Mouse (Mus musculus) limb, embryonic 12.5 days (tissue): Measurements from ENCODE around the gene Serinc4. TPM values are rescaled to one million over a fixed set of nuclear protein-coding genes. Genes with fewer than 3 reads are reported as not detected.
A peak's percentile ranks its signal among the peaks of the same experiment; 100 is the strongest.
"Not testable (repeated sequence)": the region's sequence is repeated elsewhere in the genome, so short reads cannot be mapped to it uniquely, and the experiment has no call there.

ENCODE experiments used
- ATAC-seq: fragments of 200-750 bp; cut with Nextera tagmentation; 2 replicates; pipeline ENCODE4 v1.8.0; 2017; ENCODE audit warnings: low read depth, moderate TSS enrichment; ENCODE audit not compliant: insufficient number of reproducible peaks, insufficient read depth, low FRiP score, low TSS enrichment
- H3K27ac ChIP-seq: fragments of 300-500 bp; sonication (generic); 2 replicates; pipeline ENCODE4 v1.5.1; 2016; ENCODE audit warnings: mild to moderate bottlenecking, moderate library complexity
- H3K27me3 ChIP-seq: fragments of 300-500 bp; sonication (generic); 2 replicates; pipeline ENCODE4 v1.6.1; 2016; ENCODE audit warnings: mild to moderate bottlenecking, moderate library complexity
- H3K36me3 ChIP-seq: fragments of 300-500 bp; sonication (generic); 2 replicates; pipeline ENCODE4 v1.6.1; 2016; ENCODE audit warnings: mild to moderate bottlenecking, moderate library complexity
- H3K4me1 ChIP-seq: fragments of 300-500 bp; sonication (generic); replicated peaks from 2 replicates; pipeline ENCODE4 v1.6.1; 2016
- H3K4me2 ChIP-seq: fragments of 300-500 bp; sonication (generic); 2 replicates; pipeline ENCODE4 v1.6.1; 2016; ENCODE audit warnings: mild to moderate bottlenecking, moderate library complexity
- H3K4me3 ChIP-seq: fragments of 300-500 bp; sonication (generic); replicated peaks from 2 replicates; pipeline ENCODE4 v1.5.1; 2016; ENCODE audit warnings: mild to moderate bottlenecking
- H3K9ac ChIP-seq: fragments of 300-500 bp; sonication (generic); replicated peaks from 2 replicates; pipeline ENCODE4 v1.6.1; 2016; ENCODE audit warnings: mild to moderate bottlenecking, moderate library complexity
- H3K9me3 ChIP-seq: fragments of 300-500 bp; sonication (generic); 2 replicates; pipeline ENCODE4 v1.6.1; 2016; ENCODE audit warnings: mild to moderate bottlenecking, moderate library complexity
- WGBS: fragments of 180-500 bp; shearing (Covaris S2); methylation state at CpG from one replicate; pipeline ENCODE4 v1.1.7; 2016; 5-methylcytosine and 5-hydroxymethylcytosine counted together
- polyA plus RNA-seq: library from polyadenylated mRNA; unstranded; fragments of >200 nt; fragmentation: Nextera tagmentation; extraction: Ambion mirVana; gene quantifications from 2 replicates; pipeline ENCODE4 v1.2.1, GENCODE M21; 2016

Gene Serinc4
- polyA plus RNA-seq: 0.14 TPM in 1 of 2 replicates, not detected in the other

DNA sequence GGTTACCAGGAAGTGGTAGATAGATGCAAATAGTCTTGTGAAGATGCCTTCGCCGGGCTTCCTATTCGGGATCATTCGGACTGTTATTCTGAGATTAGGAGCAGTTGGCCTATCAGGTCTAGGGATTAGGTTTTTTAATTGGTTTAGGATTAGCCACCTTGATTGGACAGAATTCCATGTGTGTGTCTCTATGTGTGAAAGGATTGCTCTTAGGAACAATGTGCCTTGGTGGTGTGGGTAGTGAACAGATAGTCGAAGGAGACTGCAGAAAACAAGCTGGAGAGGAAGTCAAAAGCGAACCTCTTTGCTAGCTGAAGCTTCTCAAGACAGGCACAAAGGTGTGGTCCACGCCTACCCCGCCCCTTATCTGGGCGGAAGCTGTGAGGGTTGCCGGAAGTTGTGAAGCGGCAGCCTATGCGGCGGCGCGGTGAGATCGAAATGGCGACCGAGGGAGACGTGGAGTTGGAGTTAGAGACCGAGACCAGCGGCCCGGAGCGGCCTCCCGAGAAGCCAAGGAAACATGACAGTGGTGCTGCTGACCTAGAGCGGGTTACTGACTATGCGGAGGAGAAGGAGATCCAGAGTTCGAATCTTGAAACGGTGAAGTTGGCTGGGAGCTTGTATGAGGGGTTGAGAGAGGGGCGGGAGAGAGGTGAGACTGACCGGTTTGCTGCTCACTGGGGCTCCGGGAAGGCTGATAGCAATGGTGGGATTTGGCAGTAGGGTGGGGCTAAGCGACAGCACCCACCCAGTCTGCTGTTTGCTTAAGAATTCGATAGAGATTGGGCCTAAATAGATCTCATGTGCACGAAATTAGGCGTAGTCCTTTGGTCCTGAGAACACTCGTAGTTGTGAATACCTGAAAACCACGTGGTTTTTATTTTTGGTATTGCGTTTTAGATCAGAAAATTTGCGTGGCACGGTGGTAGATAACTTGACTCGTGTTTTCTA, at the start of gene Serinc4:
TSS of gene Serinc4 (minus strand) at position 90 of the 951 bp plus-strand sequence.
- peak within 1 kb of the TSS; percentile 70 for H3K27ac ChIP-seq
- ATAC-seq: peak; percentile 80
- H3K36me3 ChIP-seq: peaks cover 57% of the 10 kb centered on the region
- H3K4me2 ChIP-seq: peak within 1 kb of the TSS; percentile 70
- 5% methylated on average over 41 of the region's 41 CpGs for WGBS
- no peaks in the 10 kb centered on the region for H3K9me3 ChIP-seq
- H3K27me3 ChIP-seq: no peaks in the 10 kb centered on the region
- H3K4me3 ChIP-seq: peak within 1 kb of the TSS; percentile 73
- peaks cover 14% of the 10 kb centered on the region for H3K4me1 ChIP-seq
- peak within 1 kb of the TSS; percentile 79 for H3K9ac ChIP-seq

DNA sequence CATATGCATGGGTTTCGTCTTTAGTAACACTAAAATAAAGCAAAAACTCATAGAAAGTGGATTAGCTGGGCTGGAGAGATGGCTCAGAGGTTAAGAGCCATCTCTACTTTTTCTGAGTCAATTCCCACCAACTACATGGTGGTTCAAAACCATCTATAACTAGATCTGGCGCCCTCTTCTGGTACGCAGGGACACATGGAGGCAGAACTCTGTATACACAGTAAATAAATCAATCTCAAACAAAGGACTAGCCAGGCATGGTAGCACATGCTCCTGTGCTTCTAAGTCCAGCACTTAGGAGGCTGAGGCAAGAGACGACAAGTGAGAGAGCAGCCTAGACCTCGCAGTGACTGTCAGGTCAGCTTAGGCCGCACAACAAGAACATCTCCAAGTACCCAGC, 45.0 kb upstream of the Serinc4 start:
- not testable (repeated sequence) for H3K4me1 ChIP-seq, H3K27ac ChIP-seq, H3K9me3 ChIP-seq, H3K27me3 ChIP-seq, H3K4me2 ChIP-seq, H3K9ac ChIP-seq, H3K4me3 ChIP-seq, ATAC-seq
- WGBS: 72% methylated on average over 2 of the region's 6 CpGs
- H3K36me3 ChIP-seq: peaks cover 11% of the 10 kb centered on the region; the same call in 1 of the 2 replicates

DNA sequence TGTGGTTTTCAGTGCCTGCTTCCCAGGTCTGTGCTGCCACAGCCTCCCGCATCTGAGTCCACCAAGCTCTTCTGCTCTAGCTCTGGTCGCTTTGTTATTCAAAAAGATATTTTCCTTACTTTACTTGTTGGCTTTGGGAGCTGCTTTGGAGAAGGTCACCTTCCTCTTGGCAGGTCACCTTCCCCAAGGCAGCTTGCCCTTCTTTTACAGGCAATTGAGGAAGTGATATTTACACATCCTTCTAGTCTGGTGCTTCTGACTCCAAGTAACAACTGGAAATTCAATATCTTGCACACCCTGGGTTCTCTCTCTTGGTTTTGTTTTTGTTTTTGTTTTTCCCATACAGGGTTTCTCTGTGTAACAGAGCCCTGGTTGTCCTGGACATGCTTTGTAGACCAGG, 27.8 kb upstream of the Serinc4 start:
- H3K9ac ChIP-seq, ATAC-seq, H3K27ac ChIP-seq, H3K27me3 ChIP-seq, H3K36me3 ChIP-seq, H3K4me2 ChIP-seq, H3K4me3 ChIP-seq, H3K9me3 ChIP-seq, H3K4me1 ChIP-seq: not testable (repeated sequence)
- WGBS: 77% methylated on average over 2 of the region's 2 CpGs

DNA sequence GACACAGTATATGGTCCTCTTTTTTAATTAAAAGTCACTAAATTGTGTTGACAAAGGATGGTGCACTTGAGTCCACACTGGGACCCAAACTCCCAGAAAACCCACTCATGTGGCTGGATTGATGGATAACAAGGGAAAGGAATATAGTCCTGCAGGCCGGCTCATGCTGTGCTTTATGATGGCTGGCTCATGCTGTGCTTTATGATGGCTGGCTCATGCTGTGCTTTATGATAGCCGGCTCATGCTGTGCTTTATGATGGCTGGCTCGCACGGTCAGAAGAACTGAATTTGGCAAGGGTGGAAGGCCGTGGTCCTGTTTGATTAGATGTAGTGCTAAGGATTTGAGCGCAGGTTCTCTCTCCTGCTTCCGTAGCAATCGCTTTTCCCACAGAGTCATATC, 27.0 kb upstream of the Serinc4 start:
- H3K27me3 ChIP-seq: no peaks in the 10 kb centered on the region
- no peak overlapping the region for H3K9ac ChIP-seq

DNA sequence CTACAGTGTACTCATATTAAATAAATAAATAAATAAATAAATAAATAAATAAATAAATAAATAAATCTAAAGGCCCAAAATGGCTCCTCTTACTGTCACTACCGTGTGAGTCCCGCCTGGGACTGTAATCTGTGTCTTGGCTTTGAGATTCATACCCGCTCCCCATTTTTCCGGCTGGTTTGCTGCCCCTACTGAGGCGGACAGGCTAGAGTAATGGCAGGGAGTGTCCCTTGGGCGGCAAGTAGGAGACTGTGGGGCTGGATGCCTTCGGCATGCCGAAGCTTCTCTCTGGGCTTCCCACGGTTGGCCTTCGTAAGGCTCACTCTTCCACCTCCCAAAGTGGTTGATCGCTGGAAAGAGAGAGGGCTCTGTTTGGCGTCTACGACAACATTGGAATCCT, 24.3 kb upstream of the Serinc4 start:
- H3K4me3 ChIP-seq, H3K27me3 ChIP-seq, H3K27ac ChIP-seq, H3K9ac ChIP-seq, H3K36me3 ChIP-seq, ATAC-seq, H3K9me3 ChIP-seq, H3K4me1 ChIP-seq, H3K4me2 ChIP-seq: not testable (repeated sequence)
- WGBS: 83% methylated on average over 13 of the region's 13 CpGs

More for the DNA sequence above, 27.0 kb upstream of the Serinc4 start:
- no peaks in the 10 kb centered on the region for H3K9me3 ChIP-seq
- H3K4me1 ChIP-seq: 0 out of 2 replicates have a peak, but pooled peaks cover 4% of the 10 kb centered on the region
- no peaks in the 10 kb centered on the region for H3K36me3 ChIP-seq
- H3K27ac ChIP-seq: no peak overlapping the region
- WGBS: 38% methylated on average over 8 of the region's 8 CpGs
- no peak overlapping the region for H3K4me2 ChIP-seq
- no peak for ATAC-seq
- no peak overlapping the region for H3K4me3 ChIP-seq

DNA sequence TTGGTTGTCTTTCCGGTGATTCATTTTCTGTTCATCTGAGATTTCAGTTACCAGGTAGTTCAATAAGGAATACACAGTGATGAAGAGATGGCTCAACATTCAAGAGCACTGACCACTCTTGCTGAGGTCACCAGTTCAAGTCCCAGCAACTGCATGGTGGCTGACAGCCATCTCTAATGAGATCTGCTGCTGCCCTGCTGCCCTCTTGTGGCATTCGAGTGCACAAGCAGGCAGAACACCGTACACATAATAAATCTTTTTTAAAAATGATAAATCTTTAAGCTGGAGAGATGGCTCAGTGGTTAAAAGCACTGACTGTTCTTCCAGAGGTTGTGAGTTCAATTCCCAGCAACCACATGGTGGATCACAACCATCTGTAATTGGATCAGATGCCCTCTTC, 23.9 kb upstream of the Serinc4 start:
- 60% methylated on average over 3 of the region's 3 CpGs for WGBS
- Histone ChIP-seq H3K27ac (no peak overlapping the region), H3K9ac (no peak overlapping the region), H3K4me1 (0 out of 2 replicates have a peak, but pooled peaks cover 4% of the 10 kb centered on the region), H3K36me3 (no peaks in the 10 kb centered on the region), H3K27me3 (no peaks in the 10 kb centered on the region), H3K9me3 (no peaks in the 10 kb centered on the region), H3K4me3 (no peak overlapping the region), H3K4me2 (no peak overlapping the region)
- ATAC-seq: no peak

DNA sequence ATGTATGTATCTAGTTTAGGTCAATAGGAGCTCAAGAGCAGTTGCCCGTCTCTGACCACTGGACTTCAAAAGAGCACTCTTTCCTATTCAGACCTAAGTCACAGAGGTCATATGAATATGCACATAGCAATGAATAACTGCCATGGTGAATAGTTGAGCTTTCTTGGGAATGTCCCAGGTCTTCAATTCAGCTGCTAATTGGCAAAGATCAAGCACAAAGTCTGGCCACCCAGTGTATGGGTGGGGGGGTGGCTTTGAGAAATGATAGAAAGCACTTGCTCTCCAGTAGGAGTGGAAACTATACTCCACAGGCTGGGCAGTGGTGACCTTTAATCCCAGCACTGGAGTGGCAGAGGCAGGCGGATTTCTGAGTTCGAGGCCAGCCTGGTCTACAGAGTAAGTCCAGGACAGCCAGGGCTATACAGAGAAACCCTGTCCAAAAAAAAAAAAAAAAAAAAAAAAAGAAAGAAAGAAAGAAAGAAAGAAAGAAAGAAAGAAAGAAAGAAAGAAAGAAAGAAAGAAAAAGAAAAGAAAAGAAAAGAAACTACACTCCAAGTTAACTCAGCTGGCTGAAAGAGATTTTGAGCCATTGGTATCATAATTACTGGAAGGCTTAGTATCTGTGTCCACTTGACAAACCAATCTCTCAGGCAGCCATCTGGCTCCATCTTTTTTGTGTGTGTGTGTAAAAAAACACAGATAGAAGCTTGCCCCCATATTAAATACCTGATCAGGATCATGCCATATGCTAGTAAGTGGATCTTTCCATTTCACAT, 21.1 kb upstream of the Serinc4 start:
- WGBS: 87% methylated on average over 3 of the region's 3 CpGs

DNA sequence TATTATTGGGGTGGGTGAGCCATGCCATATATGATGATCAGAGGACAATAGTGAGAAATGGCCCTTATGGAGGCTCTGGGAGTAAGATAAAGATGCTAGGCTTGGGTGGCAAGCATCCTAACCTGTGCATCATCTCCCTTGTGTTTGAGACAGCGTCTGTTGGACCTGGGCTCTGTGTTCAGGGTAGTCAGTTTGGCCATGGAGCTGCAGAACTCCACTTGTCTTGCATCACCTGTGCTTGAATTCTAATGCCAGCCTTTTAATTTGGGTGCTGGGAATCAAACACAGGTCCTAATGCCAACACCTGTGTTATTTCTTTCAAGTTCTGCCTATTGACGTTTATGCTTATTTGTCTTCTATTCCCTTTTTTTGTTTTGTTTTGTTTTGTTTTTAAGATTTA, 18.7 kb upstream of the Serinc4 start:
- ATAC-seq, H3K9me3 ChIP-seq, H3K27ac ChIP-seq, H3K9ac ChIP-seq, H3K4me1 ChIP-seq, H3K4me3 ChIP-seq, H3K27me3 ChIP-seq, H3K4me2 ChIP-seq, H3K36me3 ChIP-seq: not testable (repeated sequence)
- 93% methylated on average over 2 of the region's 2 CpGs for WGBS

More for the DNA sequence above, 21.1 kb upstream of the Serinc4 start:
- Histone ChIP-seq H3K4me1 (no peaks in the 10 kb centered on the region), H3K4me2 (no peak overlapping the region), H3K27ac (no peak overlapping the region), H3K9me3 (no peaks in the 10 kb centered on the region), H3K9ac (no peak overlapping the region), H3K4me3 (no peak overlapping the region), H3K27me3 (no peaks in the 10 kb centered on the region), H3K36me3 (no peaks in the 10 kb centered on the region)
- ATAC-seq: no peak

DNA sequence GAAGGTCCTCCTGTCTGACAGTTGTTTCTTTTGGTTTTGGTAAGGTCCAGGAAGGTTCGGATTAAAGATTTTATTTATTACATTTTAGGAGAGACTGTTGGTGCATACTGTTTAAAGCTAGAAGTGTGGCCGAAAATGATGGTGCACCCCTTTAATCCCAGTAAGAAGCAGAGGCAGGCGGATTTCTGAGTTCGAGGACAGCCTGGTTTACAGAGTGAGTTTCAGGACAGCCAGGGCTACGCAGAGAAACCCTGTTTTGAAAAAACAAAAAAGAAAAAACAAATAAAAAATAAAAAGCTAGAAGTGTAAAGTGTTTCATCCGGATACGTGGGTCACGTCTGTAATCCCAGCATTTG, 17.6 kb upstream of the Serinc4 start:
- peaks cover 7% of the 10 kb centered on the region; the same call in 1 of the 2 replicates for H3K36me3 ChIP-seq
- peak; percentile 40; the same call in 1 of the 2 replicates for ATAC-seq
- peak overlapping the region; percentile 81 for H3K4me2 ChIP-seq
- H3K9ac ChIP-seq: 0 out of 2 replicates have a peak overlapping the region, but pooled peaks have one; percentile 60
- H3K9me3 ChIP-seq: no peaks in the 10 kb centered on the region
- 30% methylated on average over 8 of the region's 8 CpGs for WGBS
- H3K4me3 ChIP-seq: peak overlapping the region; percentile 59
- H3K27ac ChIP-seq: no peak overlapping the region
- H3K4me1 ChIP-seq: no peaks in the 10 kb centered on the region
- H3K27me3 ChIP-seq: no peaks in the 10 kb centered on the region

DNA sequence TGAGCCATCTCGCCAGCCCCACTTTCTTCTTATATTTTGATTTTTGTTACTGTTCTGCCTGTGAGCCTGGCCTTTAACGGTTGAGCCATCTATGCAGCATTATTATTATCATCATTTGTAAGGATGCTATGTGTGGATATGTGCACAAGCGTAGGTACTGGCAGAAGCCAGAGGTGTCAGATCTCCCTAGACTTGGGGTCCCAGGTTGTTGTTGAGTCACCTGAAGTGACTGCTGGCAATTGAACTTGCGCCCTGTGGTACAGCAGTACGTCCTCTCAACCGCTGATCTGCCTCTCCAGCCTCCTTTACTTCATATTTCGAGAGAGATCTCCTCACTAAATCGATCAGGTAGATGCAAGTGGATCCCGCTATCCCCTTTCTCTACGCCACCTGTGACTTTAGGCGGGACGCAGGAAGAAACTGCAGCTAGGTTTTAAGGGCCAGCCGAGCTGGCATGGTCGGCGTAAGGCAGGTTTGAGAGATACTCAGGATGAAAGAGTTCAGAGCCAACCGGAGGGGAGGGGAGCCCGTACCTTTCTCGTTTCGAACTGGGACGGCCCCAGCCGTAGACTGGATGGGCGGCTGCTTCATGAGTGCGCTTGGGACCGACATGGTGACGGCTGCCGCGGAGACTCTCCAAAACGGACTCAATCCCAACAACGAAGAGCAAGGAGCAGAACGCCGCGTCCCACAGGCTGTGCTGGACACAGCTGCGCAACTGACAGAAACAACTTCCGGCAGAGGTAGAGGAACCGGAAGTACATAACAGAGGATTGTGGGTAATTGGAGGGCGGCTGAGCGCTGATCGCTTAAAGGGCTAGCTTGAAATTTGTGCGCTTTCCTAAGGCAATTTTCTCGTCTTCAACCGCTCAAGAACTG, 17.0 kb upstream of the Serinc4 start, which contains the start of gene Mfap1b:
TSS of gene Mfap1b (minus strand) at position 767 of the 879 bp plus-strand sequence.
- not testable (repeated sequence) for H3K27ac ChIP-seq, H3K27me3 ChIP-seq, H3K9me3 ChIP-seq, H3K36me3 ChIP-seq, H3K4me1 ChIP-seq
- peak within 1 kb of the TSS; percentile 81 for H3K4me2 ChIP-seq
- WGBS: 6% methylated on average over 41 of the region's 41 CpGs
- H3K9ac ChIP-seq: peak within 1 kb of the TSS; percentile 60
- peak within 1 kb of the TSS; percentile 59 for H3K4me3 ChIP-seq
- peak; percentile 81 for ATAC-seq
